Mouse (Mus musculus): ENCODE results near the gene Gpr155.

Gpr155 gene

DNA sequence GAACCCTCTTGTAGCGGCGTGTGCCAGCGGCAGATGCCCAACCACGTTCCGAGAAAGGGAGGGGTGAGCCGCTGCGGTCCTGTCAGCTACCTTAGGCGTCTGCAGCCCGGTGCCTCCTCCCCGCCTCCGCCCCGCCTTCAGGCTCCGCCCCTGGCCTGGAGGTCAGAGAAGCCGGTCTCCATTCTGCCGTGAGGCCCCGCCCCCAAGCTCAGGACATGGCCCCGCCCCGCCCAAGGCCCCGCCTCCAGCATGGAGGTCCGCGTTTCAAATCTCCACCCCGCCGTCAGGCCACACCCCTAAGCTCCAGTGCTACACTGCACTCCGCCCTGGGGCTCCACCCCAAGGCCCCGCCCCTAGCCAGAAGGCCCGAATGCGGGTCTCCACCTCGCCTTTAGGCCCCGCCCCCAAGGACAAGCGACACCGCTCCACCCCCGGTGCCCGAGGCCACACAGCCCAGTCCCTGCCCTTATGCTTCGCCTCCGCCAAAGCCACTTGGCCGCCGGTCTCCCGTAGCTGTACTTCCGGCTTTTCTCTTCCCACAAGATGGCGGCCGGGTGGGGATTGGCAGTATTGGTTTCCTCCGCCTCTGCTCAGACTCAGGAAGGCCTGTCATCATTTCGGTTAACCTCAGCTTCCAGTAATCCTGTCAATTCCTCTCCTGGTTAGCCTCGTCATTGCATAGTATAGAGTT is at the start of gene Gpr155:
TSS of gene Gpr155 (minus strand) at position 217 of the 691 bp plus-strand sequence.
- peak; percentile 100 for DNase-seq

DNA sequence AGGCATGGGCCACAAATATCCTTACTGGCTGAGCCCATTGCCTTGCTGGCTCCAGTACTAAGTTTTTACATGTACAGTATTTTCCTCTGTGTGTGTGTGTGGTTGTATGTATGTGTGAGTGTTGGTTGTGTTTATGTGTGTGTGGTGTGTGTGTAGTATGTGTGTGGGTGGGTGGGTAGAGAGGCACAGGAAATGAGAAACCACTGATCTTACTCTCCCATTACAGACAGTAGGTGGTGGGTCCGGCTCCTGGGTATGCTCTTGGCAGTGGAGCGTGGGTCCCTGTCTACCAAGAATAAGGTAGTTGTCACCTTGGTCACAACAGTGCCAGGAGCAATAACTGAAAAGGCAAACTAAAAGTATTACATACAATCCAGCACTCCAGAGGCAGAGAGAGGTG is 49.5 kb upstream of the Gpr155 start:
- DNase-seq, result no peak

DNA sequence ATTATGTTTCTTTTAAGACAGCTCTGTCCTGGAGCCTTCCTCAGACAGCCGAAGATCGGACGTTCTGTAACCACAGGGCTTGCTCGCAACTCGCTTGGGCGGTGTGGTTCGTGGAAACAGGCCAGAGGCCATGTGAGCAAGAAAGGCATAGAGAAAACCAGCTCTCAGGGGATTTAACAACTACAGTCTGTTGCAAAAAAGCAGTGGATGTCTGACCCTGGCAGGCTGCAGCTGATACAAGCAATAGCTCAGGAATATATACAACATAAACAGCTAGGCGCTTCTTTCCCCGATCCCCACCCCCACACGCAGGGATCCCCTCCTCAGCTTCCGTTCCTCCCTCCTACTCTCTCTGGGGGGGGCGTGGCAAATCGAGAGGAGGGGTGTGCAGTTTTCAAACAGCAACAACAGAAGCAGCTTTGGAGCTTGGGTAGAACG is 45.6 kb upstream of the Gpr155 start:
- DNase-seq, result no peak

DNA sequence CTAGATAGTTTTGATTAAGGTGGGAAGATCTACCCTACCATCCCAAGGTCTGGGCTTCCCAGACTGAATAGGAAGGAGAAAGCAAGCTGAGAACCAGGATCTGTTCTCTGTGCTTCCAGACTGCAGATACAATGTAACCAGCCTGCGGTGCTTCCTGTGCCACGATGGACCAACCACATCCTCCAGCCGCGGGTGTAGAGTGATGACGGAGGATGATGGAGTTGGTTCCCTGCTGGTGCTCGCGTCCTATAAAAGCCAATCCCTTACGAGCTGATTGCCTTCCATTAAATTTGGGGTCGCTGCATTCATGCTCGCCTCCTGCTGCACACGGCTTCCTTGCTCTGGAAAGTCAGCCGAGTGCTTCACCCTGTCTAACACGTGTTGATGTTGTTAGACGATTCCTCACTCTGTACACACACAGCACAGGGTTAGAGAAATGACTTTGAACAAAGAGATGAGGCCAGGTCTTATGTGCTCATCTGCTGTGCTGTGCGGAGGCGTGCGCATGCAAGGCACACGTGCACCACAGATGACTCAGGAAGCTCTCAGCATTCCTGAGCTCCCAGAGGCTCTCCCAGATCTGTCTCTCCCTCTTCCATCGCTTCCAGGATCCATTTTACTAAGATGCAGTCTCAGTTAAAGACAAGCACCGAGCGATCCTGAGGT is 42.6 kb upstream of the Gpr155 start:
- no peak for DNase-seq

DNA sequence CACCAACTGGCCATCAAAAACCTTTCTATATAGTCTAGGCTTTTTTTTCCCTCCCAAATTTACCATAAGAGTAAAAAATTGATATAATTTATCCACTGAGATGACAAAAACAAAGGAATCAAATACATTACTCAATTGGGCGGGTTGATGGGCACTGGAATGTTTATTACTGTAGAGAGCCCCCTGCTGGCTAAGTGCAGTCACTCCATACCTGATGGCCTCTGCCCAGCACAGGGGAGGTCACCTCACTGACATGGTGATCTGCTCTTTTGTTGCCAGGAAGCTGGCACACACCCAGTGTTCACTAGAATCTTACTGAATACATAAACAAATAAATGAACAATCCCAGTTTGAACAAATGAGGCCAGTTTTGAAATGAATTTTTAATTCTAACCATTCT is 40.9 kb upstream of the Gpr155 start:
- peak; percentile 42 to 47 for DNase-seq

DNA sequence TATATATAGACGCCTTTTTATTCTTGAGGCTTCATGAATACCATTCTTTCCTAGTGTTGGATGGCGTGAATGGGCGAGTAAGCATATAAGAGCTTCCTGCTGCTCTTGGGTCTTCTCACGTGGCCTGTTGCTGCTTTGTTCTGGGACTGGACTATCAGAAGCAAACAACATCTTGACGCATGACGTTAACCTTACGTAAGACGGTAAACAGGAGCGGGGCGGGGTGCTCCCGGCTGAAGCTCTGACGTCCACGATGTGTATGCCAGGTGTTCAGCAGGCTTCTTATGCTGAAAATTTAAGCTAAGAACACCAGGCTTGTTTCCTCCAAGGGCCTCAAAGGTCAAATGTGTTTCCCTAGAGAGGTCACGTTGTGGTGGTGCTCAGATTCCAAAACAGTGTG is 39.5 kb upstream of the Gpr155 start:
- no peak for DNase-seq

DNA sequence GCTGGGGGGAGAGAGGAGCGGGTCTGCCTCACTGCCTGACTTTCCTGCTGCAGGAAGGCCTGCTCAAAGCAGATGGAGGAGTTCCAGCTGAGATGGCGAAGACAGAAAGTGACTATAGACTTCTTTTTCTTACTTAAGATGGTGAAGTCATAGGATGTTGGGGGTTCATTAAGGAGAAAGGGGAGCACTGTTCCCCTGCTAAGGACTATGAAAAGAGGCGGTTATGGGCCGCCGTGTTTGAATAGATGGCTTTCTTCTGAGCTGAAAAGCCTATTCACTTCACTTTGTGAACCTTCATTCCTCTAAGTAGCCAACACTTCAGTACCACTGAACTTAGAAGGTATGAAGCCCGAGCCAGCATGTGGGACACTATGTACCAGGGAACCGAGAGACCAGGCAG is 33.4 kb upstream of the Gpr155 start:
- DNase-seq, result no peak

DNA sequence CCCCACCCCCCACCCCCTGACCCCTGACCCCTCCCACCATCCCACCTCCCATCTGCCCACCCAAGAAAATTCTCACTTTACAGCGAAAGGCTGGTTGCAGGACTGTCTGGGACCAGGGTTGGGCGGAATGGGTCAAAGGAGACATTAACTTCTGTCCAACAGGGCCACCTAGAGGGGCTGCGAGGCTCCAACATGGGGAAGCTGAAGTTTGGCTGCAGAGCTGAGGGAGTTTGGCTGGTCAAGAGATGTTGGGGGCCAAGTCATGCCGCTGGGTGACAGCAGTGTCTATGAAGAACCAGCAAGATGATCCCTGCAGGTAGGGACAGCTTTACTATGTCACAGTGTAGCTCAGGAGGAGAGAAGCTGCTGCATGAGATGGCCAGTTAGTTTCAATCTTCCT is 32.9 kb upstream of the Gpr155 start:
- DNase-seq, result peak; percentile 17 to 18

DNA sequence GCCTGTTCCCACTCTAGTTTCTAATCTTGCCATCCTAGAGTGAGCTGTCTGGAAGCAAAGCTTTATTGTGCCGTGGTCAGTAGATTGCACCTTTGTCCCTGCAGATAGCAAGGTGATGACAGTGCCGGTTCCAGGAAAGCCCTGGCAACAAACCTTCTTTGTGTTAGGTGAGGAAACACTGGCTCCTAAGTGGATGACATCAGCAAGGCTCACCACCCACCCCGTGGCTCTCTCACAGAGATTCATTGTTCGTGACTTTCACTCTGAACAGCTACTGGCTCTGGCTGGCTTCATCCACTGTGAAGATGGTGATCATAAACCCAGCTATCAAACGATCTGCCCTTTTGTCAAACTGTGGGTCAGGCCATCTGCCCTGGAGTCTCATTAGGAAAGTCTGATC is 29.5 kb upstream of the Gpr155 start:
- no peak for DNase-seq

DNA sequence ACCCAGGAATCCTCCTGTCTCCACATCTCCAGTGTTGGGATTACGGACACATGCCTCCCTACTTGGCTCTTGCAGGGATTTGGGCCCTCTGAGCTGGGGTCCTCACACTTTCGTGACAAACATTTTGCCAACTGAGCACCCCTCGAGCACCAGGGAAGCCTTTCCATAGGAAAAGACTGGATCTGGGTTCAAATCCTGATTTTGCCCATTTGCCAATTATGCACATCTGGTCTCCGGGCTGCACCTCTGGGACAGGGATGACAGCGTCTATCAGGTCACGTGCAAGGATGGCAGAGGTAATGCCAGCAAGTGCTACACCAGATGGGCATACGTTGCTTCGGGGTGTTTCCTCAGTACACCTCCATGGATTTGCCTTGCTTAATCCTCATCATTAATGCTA is 23.7 kb upstream of the Gpr155 start:
- no peak for DNase-seq

DNA sequence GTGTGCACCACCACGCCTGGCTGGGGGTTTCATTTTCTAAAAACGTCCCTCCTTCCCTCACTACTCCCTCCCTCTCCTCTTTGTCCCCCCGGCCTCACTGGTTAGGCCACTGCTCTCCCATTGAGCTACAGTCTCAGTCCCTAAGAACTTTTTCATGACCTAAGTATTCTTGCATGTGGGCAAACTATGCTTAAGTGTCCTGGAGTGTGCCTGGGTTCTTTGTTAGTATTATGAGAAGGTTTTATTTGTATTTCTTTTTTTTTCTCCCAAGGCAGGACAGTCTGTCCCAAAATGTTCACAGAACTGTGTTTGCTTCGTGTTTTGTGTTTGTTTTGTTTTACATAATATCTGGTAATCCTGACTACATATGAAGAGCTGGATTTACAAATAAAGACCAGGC is 21.3 kb upstream of the Gpr155 start:
- DNase-seq, result no peak

DNA sequence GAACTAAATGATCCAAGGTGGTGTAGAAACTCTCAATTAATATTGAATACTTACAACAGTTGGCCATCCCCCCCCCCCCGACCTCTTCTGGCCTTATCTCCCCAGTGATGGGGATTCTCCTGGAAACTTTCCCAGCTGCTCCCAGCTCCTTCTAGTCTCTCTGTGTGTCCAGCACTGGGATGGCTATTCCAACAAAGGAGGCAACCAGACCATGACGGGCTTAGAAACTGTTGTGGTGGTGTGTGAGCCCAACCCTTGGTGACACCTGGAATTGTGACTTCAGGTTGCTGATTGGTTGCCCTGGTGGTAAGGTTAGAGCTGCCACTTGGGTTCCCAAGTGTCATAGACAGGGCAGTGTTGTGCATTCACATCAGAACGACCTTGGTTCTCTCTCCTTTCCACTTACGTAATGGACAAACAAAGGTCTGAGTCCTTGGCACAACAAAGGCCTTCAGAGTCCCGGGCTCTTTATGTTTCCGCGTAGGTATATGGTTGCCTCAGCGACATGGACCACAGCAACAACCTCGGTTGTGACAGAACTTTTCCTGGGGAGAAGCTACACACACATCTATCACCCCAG is 20.1 kb upstream of the Gpr155 start:
- no peak for DNase-seq

DNA sequence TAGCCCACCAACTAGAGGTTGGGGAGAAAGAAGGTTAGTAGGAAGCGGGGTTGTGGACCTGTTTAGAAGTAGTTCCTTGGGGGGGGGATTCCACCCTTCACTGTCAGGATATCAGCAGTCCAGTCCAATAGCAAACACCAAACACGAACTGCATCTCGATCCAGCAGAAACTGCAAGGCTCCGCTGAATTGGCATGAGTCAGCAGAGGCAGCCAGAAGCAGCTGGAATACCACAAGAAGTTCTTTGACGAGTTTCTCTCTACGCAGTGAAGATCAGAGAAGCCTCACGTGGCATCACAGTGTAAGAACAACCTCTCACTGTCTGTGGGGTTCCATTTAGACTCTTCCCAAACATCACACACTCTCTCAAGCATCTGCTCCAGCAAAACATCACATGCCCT is 18.6 kb upstream of the Gpr155 start:
- no peak for DNase-seq

DNA sequence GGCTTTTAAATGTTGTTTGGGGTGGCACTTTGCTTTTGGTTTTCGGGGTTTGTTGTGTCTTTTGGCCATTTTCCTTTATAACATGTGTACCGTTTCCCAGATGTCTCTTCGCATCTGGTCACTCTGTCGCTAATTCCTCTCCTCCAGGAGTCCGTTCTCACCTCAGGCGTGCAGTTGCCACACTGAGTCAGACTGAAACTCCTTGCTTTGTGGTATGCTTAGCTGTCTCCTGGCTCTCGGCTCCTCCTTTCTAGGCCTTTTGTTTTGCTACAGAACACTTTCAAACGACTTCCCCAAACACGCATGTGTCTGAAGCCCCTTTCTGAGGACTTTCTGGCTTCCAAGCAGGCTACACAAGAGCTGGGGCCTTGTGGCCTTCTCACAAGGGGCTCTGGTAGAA is 18.1 kb upstream of the Gpr155 start:
- DNase-seq, result no peak

DNA sequence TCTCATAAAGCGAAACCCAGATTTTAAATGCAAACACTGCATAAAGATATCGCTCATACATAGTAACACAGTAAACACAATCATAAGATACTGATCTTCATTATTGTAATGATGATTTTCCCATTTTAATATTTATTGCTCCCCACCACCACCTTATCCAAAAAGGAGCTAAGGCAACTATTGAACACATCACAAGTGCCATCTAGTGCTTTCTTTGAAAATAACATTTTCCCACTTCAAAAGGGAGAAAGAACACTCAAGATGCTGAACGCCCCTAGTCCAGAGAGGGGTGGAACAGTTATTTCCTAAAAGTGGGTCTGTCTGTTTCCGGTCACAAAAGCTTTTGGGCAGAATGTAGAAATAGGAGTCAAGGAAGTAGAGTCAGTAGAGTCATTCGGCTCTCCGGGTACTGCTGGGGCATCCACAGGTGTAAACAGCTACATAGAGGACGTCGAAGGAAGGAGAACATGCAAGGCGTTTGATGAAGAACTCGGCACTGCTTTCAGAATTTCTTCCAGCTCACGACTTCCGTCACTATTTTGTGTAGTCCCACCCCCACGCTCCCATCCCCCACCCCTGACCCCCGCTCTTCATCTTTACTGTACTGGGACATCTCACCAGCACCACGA is 17.1 kb upstream of the Gpr155 start:
- no peak for DNase-seq

DNA sequence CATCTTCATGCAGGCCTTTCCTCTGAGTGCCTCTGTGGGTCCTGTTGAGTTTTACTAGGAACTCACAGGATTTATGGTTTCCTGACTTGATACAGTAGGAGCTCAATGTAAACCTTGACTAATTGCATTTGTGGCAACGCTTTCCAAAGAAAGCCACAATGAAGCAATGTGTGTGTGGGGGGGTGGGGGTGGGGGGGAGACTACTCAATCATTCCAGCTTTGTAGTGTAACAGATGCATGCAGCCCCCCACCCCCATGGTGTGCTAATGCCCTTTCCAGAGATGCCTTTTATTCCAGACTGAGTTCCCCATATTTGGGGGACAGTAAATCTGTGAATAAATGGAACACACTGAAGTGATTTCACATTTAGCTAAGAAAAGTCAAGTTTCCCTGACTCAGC is 15.3 kb upstream of the Gpr155 start:
- no peak for DNase-seq

DNA sequence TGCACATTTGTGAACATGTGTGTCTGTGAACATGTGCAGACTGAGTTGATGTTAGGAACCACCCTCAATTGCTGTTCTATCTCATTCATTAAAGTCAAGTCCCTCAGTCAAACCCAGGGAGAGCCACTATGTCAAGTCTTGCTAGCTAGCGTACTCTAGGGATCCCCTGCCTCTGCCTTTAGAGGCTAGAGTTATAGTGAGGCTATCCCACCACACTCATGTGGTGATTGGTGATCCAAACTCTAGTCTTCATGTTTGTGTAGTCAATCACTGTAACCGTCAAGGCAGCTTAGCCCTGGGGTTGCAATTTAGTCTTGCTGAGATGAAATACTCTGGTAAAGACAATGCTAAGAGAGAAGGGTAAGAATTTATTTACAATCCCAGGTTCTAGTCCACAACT is 11.1 kb upstream of the Gpr155 start:
- DNase-seq, result no peak

DNA sequence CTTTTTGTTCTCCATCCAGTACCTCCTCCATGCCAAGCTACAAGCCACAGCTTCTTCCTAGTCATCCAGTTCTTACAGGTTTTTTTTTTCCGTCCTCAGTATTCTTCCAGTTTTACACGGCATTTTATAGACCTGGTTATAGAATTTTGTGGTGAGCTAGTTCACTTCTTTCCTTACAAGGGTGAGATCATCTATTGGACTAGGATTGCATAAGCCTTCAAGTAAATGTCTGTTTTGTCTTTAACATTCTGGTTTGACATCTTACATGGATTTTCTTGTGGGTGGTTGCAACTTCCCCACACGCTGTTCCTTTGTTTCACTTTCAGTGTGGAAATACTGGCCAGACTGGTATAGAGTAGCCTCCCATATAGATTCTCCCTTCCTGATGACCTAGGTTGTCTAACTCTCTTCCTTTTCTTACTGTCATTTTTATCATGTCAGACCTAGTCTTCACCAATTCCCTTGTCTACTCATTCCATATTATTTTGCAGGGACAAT is 10.5 kb upstream of the Gpr155 start:
- no peak for DNase-seq

DNA sequence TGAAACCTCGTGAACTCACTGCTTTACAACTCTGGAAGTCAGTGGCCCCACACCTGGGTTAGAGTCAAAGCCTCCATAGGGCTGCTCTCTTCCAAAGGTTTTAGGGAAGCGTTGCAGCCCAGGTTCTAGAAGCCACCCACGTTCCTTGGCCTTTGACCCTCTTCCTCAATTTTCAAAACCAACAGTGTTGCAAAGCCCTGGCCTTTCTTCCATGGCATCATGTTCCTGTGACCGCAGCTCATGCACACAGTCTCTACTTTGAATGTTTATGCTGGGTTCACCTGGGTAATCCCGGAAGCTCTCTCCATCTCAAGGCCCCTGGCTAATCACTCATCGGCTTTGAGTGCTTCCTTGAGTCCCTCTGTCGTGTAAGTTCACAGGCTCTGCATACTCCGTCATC is 9.1 kb upstream of the Gpr155 start:
- DNase-seq, result no peak

DNA sequence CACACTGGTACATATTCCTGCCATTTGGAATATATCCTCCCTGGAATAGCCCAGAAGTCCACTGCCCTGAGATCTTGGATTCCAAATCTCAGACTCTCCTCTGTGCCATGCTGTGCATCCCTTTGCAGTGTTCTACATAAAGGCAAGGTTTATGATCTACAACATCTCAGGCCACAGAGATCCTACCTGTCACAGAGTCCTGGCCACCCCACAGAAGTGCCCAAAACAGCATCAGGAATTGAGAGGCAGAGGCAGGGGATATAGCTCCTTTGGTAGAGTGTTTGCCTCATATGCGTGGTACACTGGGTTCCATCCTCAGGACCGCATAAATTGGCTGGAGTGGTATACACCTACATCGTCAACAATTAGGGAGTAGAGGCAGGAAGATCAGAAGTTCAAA is 8.1 kb upstream of the Gpr155 start:
- no peak for DNase-seq

DNA sequence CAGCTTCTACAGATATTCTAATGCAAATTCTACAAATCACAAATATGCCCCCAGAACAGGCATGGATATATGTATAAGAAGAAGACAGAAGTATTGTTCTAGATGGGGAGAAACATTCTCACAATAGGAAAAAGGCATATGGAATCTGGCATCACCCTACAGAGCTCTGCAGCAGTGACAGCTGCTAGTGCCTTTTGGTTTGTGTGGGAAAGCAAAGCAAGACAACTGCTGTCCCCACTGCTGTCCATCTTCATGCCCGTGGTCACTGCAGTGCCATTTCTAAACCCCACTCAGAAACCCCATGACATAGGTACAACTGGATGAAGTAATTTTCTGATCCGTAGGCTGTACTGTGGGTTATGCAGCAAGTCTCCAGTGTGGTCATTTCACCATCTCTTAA is 6.4 kb upstream of the Gpr155 start:
- DNase-seq, result no peak

DNA sequence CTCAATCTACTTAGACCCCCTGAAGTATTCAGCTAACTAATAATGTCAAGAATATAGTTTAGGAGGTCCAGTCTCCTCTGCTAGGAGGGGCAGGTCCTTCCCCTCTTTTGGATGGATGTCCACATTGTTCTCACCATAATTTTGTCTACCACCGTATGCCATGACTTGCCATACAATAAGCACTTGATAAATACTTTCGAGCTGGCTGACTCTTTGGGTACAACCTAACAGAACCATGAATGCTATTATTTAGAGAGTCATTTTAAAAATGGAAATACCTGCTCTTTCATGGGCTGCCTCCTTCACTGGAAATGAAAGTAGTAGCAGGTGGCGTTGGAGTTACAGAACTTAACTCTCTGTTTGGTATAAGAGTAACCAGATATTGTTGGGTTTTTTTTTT is 3.6 kb upstream of the Gpr155 start:
- DNase-seq, result no peak

DNA sequence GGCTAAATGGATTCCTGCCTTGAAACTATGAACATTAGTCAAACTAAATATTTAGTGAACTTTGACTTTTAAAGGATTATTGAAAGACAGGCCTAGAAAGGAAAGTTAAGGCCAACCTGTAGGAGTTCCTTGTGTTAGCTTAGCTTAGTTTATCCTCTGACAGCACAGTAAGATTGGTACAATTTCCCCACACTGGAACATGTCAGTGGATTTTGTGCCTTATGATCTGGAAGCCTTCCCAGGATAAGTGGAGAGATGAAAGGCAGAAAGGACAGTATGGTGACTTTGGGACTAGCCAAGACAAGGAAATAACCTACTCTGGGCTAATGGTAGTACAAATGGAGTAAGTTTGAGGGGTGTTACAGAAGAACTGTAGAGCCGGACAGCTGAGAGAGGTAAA is 1.4 kb upstream of the Gpr155 start:
- DNase-seq, result no peak

All from cerebellum, adult 18-20 months (tissue).